Mouse (Mus musculus) lung, embryonic 14.5 days (tissue): ENCODE measurements at regions not wholly inside any gene's neighbourhood (a gene's known extent, or its start where the extent isn't known, plus 50 kb on each side); places are given as distances from the start of the nearest gene placed in this dataset.

Experiments used
- ATAC-seq: fragments of 200-750 bp; cut with Nextera tagmentation; 2 replicates; pipeline ENCODE4 v1.8.0; 2017; ENCODE audit warnings: mild to moderate bottlenecking, moderate TSS enrichment, moderate library complexity; ENCODE audit not compliant: insufficient read depth
- DNase-seq: peaks from one replicate; pipeline ENCODE4 v3.0.0-alpha.2; 2015
- H3K27ac ChIP-seq: fragments of 300-500 bp; sonication (generic); 2 replicates; pipeline ENCODE4 v1.5.1; 2014; ENCODE audit warnings: low read depth, mild to moderate bottlenecking, moderate library complexity
- H3K27me3 ChIP-seq: fragments of 300-500 bp; sonication (generic); 2 replicates; pipeline ENCODE4 v1.6.1; 2014; ENCODE audit warnings: low read length, control low read depth; ENCODE audit not compliant: insufficient read depth
- H3K36me3 ChIP-seq: fragments of 300-500 bp; sonication (generic); 2 replicates; pipeline ENCODE4 v1.6.1; 2014; ENCODE audit warnings: control low read depth; ENCODE audit not compliant: insufficient read depth
- H3K4me1 ChIP-seq: fragments of 300-500 bp; sonication (generic); 2 replicates; pipeline ENCODE4 v1.6.1; 2014; ENCODE audit warnings: antibody characterized with exemption, control low read depth; ENCODE audit not compliant: insufficient read depth
- H3K4me2 ChIP-seq: fragments of 300-500 bp; sonication (generic); 2 replicates; pipeline ENCODE4 v1.6.1; 2014; ENCODE audit warnings: mild to moderate bottlenecking
- H3K4me3 ChIP-seq: fragments of 300-500 bp; sonication (generic); 2 replicates; pipeline ENCODE4 v1.5.1; 2014; ENCODE audit warnings: low read depth, low read length
- H3K9ac ChIP-seq: fragments of 300-500 bp; sonication (generic); 2 replicates; pipeline ENCODE4 v1.6.1; 2014
- H3K9me3 ChIP-seq: fragments of 300-500 bp; sonication (generic); 2 replicates; pipeline ENCODE4 v1.6.1; 2016; ENCODE audit warnings: low read depth, low read length, control low read depth
- CTCF ChIP-seq: IDR thresholded peaks from 2 replicates; pipeline ENCODE4 v1.5.1; 2016; ENCODE audit warnings: antibody characterized with exemption, low read depth
- WGBS: fragments of 180-500 bp; shearing (Covaris S2); extraction: QIAGEN DNeasy Blood & Tissue Kit; methylation state at CpG from one replicate; pipeline ENCODE4 v1.1.7; 2014; 5-methylcytosine and 5-hydroxymethylcytosine counted together

GRCm38 (mm10) chr1:63365126-63365525, 80.6 kb upstream of the Adam23 start:
- no peaks in the 10 kb centered on the region for H3K9me3 ChIP-seq
- no peak overlapping the region for H3K27ac ChIP-seq
- TF ChIP-seq CTCF: no peak
- no peak overlapping the region for H3K9ac ChIP-seq
- DNase-seq: no peak
- H3K4me1 ChIP-seq: no peaks in the 10 kb centered on the region
- no peak for ATAC-seq
- no peaks in the 10 kb centered on the region for H3K27me3 ChIP-seq
- H3K4me3 ChIP-seq: no peak overlapping the region
- H3K4me2 ChIP-seq: no peak overlapping the region
- WGBS: 94% methylated on average over 20 of the region's 20 CpGs
- no peaks in the 10 kb centered on the region for H3K36me3 ChIP-seq

DNA sequence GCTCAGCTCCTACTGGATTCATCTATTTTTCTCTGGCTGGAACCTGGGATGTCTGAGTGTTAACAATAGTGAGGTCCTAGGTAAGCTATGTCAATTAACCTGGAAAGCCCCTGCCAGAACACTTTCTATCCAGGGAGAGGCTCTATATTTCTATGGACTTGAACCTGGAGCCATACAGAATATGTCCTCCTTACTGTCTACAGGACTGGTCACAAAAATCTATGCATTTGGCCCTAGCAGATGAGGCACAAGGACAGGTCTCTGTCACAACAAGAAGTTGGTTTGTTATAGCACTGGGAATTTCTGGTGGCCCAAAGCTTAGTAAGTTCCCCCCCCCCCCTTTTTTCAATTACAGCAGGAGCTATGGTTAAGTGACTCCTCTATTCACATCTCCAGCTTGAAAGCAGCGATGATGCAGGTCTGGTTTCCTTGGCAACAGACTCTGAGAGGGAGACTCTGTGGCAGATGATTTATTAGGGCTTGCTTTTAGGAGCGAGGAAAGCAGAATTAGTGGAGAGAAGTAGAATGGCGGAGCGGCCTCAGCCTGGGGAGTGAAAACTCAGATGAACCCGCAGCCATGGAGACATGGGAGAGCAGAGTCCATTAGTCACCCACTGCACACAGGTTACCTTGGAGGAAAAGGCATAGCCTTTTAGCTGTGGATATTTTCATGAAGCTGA, 77.9 kb upstream of the Adam23 start:
- WGBS: 29% methylated on average over 5 of the region's 5 CpGs
- ATAC-seq: no peak
- Histone ChIP-seq H3K9ac (no peak overlapping the region), H3K9me3 (no peaks in the 10 kb centered on the region), H3K27me3 (no peaks in the 10 kb centered on the region), H3K4me3 (no peak overlapping the region), H3K4me1 (no peaks in the 10 kb centered on the region), H3K27ac (no peak overlapping the region), H3K36me3 (no peaks in the 10 kb centered on the region), H3K4me2 (no peak overlapping the region)
- peak; percentile 7 for DNase-seq
- no peak for TF ChIP-seq CTCF

DNA sequence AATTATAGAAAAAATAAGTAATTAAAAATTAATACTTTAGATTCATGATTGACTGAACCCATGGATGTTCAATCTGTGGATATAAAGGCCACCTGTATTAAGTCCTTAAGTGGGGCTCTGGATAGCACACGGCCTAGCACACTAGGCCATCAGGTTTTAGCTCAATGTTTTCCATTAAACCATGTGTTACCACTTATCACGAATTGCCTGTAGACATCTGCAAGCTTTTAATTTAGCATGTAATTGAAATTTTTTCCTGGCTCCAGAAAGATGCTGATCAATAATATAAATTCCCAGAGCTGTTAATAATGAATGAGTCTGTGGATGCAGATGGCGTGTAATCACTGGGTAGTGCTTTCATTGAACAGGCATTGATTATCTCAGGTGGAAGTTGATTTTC, 76.8 kb upstream of the Adam23 start:
- Histone ChIP-seq H3K4me3 (no peak overlapping the region), H3K36me3 (no peaks in the 10 kb centered on the region), H3K9ac (no peak overlapping the region), H3K9me3 (no peaks in the 10 kb centered on the region), H3K27me3 (no peaks in the 10 kb centered on the region), H3K27ac (no peak overlapping the region), H3K4me2 (no peak overlapping the region), H3K4me1 (no peaks in the 10 kb centered on the region)
- ATAC-seq (no peak), DNase-seq (no peak)
- no peak for TF ChIP-seq CTCF
- 81% methylated on average over 3 of the region's 3 CpGs for WGBS

DNA sequence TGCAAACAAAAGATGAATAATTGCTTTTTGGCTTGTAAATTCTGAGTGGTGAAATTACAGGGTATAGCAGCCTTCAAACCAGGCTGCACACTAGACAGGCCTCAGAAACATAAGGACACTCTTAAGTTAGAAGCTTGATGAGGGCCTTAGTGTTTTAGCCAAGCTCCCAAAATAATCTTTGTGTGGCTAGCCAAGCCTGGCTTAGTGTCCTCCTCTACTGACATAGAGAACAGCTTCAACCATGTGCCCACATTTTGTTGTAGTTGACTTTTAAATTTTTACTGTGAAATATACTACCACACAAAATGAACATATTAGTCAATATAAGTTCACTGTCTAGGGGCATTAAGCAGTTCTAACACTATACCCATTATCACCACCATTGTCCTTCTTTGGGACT, 76.1 kb upstream of the Adam23 start:
- Histone ChIP-seq H3K36me3 (no peaks in the 10 kb centered on the region), H3K9me3 (no peaks in the 10 kb centered on the region), H3K4me3 (no peak overlapping the region), H3K27ac (no peak overlapping the region), H3K4me1 (no peaks in the 10 kb centered on the region), H3K27me3 (no peaks in the 10 kb centered on the region), H3K4me2 (no peak overlapping the region), H3K9ac (no peak overlapping the region)
- DNase-seq (no peak), ATAC-seq (no peak)
- TF ChIP-seq CTCF: no peak

GRCm38 (mm10) chr1:63383110-63383509, 62.6 kb upstream of the Adam23 start:
- Histone ChIP-seq H3K4me3 (no peak overlapping the region), H3K4me2 (no peak overlapping the region), H3K27ac (no peak overlapping the region), H3K4me1 (no peaks in the 10 kb centered on the region), H3K9ac (no peak overlapping the region), H3K9me3 (no peaks in the 10 kb centered on the region), H3K36me3 (no peaks in the 10 kb centered on the region), H3K27me3 (no peaks in the 10 kb centered on the region)
- 59% methylated on average over 3 of the region's 3 CpGs for WGBS
- TF ChIP-seq CTCF: no peak
- DNase-seq: no peak
- no peak for ATAC-seq

DNA sequence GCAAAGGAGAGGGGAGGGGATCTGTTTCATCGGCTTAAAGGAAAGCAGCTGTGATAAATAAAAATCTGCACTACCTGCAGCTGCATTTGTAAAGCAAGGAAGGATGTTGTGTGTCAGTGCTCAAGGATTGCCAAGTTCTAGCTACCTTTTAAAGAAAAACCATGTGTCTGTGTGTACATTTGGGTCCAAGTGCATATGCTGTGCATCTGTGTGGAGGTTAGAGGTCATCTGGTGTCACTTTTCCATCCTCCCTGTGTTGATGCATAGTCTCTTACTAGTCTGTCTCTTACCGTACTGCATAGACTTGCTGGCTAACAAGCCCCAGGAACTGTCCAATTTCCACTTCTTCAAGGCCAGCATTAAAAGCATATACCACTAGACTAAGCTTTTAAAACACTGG, 60.6 kb upstream of the Adam23 start:
- no peak overlapping the region for H3K4me2 ChIP-seq
- 49% methylated on average over 2 of the region's 2 CpGs for WGBS
- no peak overlapping the region for H3K4me3 ChIP-seq
- no peak overlapping the region for H3K9ac ChIP-seq
- H3K27me3 ChIP-seq: no peaks in the 10 kb centered on the region
- no peaks in the 10 kb centered on the region for H3K9me3 ChIP-seq
- TF ChIP-seq CTCF: no peak
- no peaks in the 10 kb centered on the region for H3K36me3 ChIP-seq
- no peak overlapping the region for H3K27ac ChIP-seq
- DNase-seq (no peak), ATAC-seq (no peak)
- no peaks in the 10 kb centered on the region for H3K4me1 ChIP-seq

- Histone ChIP-seq H3K9me3 (no peaks in the 10 kb centered on the region), H3K27ac (no peak overlapping the region), H3K27me3 (no peaks in the 10 kb centered on the region), H3K4me2 (no peak overlapping the region), H3K4me1 (no peaks in the 10 kb centered on the region), H3K4me3 (no peak overlapping the region), H3K36me3 (no peaks in the 10 kb centered on the region), H3K9ac (no peak overlapping the region)
- no peak for TF ChIP-seq CTCF
- 61% methylated on average over 3 of the region's 3 CpGs for WGBS
- ATAC-seq: no peak
- peak; percentile 18 for DNase-seq
Measured at GRCm38 (mm10) chr1:63395427-63395826, 50.3 kb upstream of the Adam23 start.
